Mouse (Mus musculus) midbrain, embryonic 16.5 days (tissue): ENCODE measurements at regions not wholly inside any gene's neighbourhood (a gene's known extent, or its start where the extent isn't known, plus 50 kb on each side); places are given as distances from the start of the nearest gene placed in this dataset.

Experiments
- ATAC-seq: fragments of 200-750 bp; cut with Nextera tagmentation; 2 replicates; pipeline ENCODE4 v1.8.0; 2017; ENCODE audit warnings: moderate TSS enrichment
- H3K27ac ChIP-seq: fragments of 300-500 bp; sonication (generic); 2 replicates; pipeline ENCODE4 v1.5.1; 2014; ENCODE audit warnings: mild to moderate bottlenecking, low read length, mixed read lengths
- H3K27me3 ChIP-seq: fragments of 300-500 bp; sonication (generic); 2 replicates; pipeline ENCODE4 v1.6.1; 2014; ENCODE audit warnings: low read depth, low read length, mixed read lengths; ENCODE audit not compliant: control insufficient read depth, insufficient read depth
- H3K36me3 ChIP-seq: fragments of 300-500 bp; sonication (generic); 2 replicates; pipeline ENCODE4 v1.6.1; 2014; ENCODE audit warnings: mild to moderate bottlenecking, low read length, moderate library complexity, mixed read lengths; ENCODE audit not compliant: control insufficient read depth, insufficient read depth
- H3K4me1 ChIP-seq: fragments of 300-500 bp; sonication (generic); 2 replicates; pipeline ENCODE4 v1.6.1; 2014; ENCODE audit warnings: mild to moderate bottlenecking, low read length, mixed read lengths; ENCODE audit not compliant: control insufficient read depth, insufficient read depth
- H3K4me2 ChIP-seq: fragments of 300-500 bp; sonication (generic); 2 replicates; pipeline ENCODE4 v1.6.1; 2014; ENCODE audit warnings: mild to moderate bottlenecking, low read length, mixed read lengths
- H3K4me3 ChIP-seq: fragments of 300-500 bp; sonication (generic); 2 replicates; pipeline ENCODE4 v1.5.1; 2014; ENCODE audit warnings: low read depth, mild to moderate bottlenecking, low read length, moderate library complexity, mixed read lengths
- H3K9ac ChIP-seq: fragments of 300-500 bp; sonication (generic); 2 replicates; pipeline ENCODE4 v1.6.1; 2014; ENCODE audit warnings: low read depth, low read length, mixed read lengths
- H3K9me3 ChIP-seq: fragments of 300-500 bp; sonication (generic); replicated peaks from 2 replicates; pipeline ENCODE4 v1.6.1; 2014; ENCODE audit warnings: mild to moderate bottlenecking, low read length, mixed read lengths; ENCODE audit not compliant: control insufficient read depth, poor library complexity, severe bottlenecking
- WGBS: fragments of 180-500 bp; shearing (Covaris S2); extraction: QIAGEN DNeasy Blood & Tissue Kit; methylation state at CpG from one replicate; pipeline ENCODE4 v1.1.7; 2014; 5-methylcytosine and 5-hydroxymethylcytosine counted together

DNA sequence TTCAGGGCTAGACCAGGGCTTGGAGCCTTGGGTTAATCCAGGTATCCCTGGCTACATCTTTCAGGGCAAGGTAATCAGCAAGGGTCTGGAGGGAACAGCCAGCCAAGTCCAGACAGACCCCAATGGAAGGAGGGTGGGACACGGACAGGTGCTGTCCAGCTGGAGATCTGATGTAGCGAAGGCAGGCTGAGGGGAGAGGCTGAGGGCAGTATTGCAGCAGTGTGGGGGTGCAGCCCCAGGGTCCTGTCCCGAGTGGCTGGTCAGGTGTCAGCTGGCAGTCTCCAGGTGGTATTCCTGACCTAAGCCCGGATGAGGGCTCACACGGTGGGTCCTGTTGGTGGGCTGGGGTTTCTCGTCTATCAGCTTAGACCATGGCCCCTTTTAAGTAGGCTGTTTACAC is 245.7 kb downstream of the Etnk1 start:
- 89% methylated on average over 6 of the region's 6 CpGs for WGBS
- Histone ChIP-seq H3K27me3 (no peaks in the 10 kb centered on the region), H3K27ac (no peak overlapping the region), H3K9ac (no peak overlapping the region), H3K4me1 (no peaks in the 10 kb centered on the region), H3K4me2 (no peak overlapping the region), H3K4me3 (no peak overlapping the region), H3K9me3 (no peaks in the 10 kb centered on the region), H3K36me3 (no peaks in the 10 kb centered on the region)
- ATAC-seq, result no peak

DNA sequence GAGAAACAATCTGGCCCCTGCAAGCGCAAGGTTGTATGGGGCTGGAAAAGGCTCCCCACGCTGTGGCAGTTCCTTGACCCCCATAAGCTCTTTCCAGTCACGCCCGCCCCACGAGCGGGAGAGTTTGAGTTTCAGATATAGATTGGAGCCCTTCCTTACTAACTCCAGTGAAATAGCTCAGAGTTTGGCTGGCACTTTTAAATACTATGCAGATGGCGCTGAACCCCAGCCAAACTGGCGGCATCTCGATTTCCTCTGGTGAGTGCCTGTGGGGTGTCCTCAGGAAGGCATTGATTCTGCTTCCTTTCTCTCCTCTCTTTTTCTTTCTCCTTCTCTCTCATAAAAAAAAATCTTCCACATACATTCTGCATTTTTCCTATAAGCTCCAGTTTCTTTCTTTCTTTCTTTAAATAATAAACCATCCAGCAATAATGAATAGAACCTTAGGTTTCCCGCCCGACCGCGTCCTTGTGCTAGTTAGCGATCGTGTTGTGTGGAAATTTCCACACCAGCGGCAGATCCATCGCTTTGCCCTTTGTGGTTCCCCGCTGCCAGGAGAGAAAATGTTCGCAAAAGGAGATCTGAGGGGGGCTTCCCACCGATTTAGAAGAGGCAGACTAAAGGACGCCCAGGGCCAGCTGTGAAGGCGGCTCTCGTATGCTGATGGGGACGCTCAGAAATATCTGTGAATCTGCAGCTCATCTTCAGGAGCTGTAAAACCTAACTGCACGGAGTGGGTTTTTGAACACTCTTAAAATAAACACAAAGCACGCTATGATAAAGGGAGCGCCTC is 247.8 kb downstream of the Etnk1 start:
- Histone ChIP-seq H3K4me1 (no peaks in the 10 kb centered on the region), H3K27ac (no peak overlapping the region), H3K9me3 (no peaks in the 10 kb centered on the region), H3K4me2 (no peak overlapping the region), H3K36me3 (no peaks in the 10 kb centered on the region), H3K4me3 (no peak overlapping the region), H3K27me3 (no peaks in the 10 kb centered on the region), H3K9ac (no peak overlapping the region)
- no peak for ATAC-seq
- WGBS, result 81% methylated on average over 27 of the region's 27 CpGs

GRCm38 (mm10) chr6:143415383-143415778 is 248.4 kb downstream of the Etnk1 start:
- H3K9me3 ChIP-seq, result no peaks in the 10 kb centered on the region
- 87% methylated on average over 12 of the region's 12 CpGs for WGBS
- no peaks in the 10 kb centered on the region for H3K36me3 ChIP-seq
- H3K4me2 ChIP-seq, result no peak overlapping the region
- no peak overlapping the region for H3K9ac ChIP-seq
- no peak for ATAC-seq
- no peak overlapping the region for H3K4me3 ChIP-seq
- no peak overlapping the region for H3K27ac ChIP-seq
- H3K4me1 ChIP-seq, result no peaks in the 10 kb centered on the region
- no peaks in the 10 kb centered on the region for H3K27me3 ChIP-seq

DNA sequence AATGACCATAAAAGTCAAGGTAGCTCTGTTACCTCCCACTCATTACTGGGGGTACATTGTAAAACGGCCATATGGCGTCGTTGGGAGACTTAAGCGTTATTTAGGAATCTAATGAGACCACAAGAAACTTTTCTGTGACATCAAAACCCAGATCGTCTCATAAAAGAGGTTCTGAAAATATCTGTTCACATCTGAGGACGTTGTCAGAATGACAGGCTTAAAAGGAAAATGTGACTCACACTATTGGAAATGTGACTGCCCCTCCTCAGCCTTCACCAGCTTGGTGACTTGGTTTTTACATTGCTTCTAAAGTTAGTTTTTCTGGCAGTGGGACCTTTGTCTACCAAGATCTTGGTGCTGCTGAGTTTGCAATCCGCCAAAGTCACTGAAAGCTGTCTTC is 252.9 kb downstream of the Etnk1 start:
- Histone ChIP-seq H3K27me3 (no peaks in the 10 kb centered on the region), H3K4me3 (no peak overlapping the region), H3K36me3 (no peaks in the 10 kb centered on the region), H3K4me1 (no peaks in the 10 kb centered on the region), H3K9ac (no peak overlapping the region), H3K27ac (no peak overlapping the region), H3K4me2 (no peak overlapping the region), H3K9me3 (no peaks in the 10 kb centered on the region)
- ATAC-seq, result no peak
- 90% methylated on average over 7 of the region's 7 CpGs for WGBS

DNA sequence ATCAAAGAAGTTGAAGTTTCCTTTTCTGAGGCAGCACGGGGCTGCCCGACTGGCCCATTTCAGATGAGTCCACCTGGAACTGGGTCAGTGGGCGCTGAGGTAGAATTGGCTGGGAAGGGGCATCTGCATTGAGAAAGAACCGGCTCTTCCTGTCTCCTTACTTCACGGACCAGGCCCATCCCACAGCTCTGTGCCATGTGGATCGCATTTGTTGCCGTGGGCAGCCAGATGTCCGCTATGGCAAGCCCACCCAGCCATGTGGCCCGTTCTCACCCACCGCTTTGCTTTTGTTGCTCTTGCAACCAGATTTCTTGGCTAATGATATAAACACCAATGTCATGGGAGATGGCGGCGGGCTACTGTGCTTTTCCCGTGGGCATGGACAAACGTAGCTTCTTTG is 256.0 kb downstream of the Etnk1 start:
- no peaks in the 10 kb centered on the region for H3K9me3 ChIP-seq
- H3K36me3 ChIP-seq, result no peaks in the 10 kb centered on the region
- ATAC-seq, result no peak
- H3K4me1 ChIP-seq, result no peaks in the 10 kb centered on the region
- no peak overlapping the region for H3K4me2 ChIP-seq
- no peaks in the 10 kb centered on the region for H3K27me3 ChIP-seq
- no peak overlapping the region for H3K9ac ChIP-seq
- WGBS, result 92% methylated on average over 14 of the region's 14 CpGs
- no peak overlapping the region for H3K4me3 ChIP-seq
- H3K27ac ChIP-seq, result no peak overlapping the region

DNA sequence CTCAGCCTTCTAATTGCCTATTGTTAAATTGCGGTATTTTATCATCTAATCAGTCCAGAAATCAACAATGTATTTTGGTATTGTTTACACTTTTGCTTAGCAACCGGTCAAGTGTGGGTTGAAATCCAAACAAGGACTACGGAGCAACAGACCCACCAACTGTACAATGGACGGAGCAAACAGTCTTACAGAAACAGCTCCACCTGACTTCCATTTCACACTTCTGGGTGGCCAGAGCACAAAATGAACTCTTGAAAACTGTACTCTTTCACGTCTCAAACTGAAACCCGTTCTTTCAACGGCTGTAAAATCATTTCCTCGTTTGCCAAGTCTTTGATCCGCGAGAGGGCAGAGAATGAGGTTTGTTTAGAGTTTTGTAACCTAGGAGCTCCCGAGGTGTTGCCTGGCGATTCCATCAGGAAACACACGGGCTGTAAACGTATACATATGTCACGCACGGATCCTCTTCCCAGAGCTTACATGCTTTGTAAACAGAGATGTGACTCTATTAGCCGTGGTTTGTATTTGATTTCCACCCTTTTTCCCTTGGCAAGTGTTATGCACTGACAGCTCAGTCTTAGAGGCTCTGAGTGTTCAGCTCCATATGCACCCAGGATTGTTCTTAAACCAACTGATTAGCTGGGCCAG is 258.3 kb downstream of the Etnk1 start:
- H3K27me3 ChIP-seq, result no peaks in the 10 kb centered on the region
- no peak for ATAC-seq
- H3K9ac ChIP-seq, result no peak overlapping the region
- no peaks in the 10 kb centered on the region for H3K36me3 ChIP-seq
- no peaks in the 10 kb centered on the region for H3K9me3 ChIP-seq
- H3K27ac ChIP-seq, result no peak overlapping the region
- no peaks in the 10 kb centered on the region for H3K4me1 ChIP-seq
- H3K4me3 ChIP-seq, result no peak overlapping the region
- no peak overlapping the region for H3K4me2 ChIP-seq
- 78% methylated on average over 17 of the region's 17 CpGs for WGBS

DNA sequence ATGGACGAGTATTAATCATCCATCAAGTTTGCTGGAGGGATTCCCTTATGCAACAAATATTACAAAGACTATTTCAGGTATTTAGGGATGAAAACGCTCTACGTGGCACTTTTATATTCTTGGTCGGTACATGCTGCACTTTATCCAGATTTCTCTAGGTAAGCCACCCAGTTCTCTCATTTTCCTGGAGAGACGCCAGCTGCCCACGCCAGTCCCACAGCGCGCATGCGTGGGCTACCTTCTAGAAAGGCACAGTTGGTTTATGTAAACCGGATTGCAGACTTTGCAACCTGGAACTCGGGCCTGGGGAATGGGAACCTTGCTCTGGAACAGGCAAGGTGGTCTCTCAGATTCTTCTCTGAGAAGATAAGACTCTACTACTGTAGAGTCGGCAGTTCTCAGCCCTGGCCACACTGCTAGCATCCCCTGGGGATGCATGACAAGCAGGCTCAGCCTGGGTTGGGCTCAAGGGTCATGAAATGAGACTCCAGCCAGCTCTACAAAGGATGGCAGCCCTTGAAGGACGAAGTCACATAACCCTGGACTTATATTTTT is 265.0 kb downstream of the Etnk1 start:
- Histone ChIP-seq H3K9me3 (no peaks in the 10 kb centered on the region), H3K36me3 (no peaks in the 10 kb centered on the region), H3K27me3 (no peaks in the 10 kb centered on the region), H3K4me1 (peaks cover 3% of the 10 kb centered on the region; the same call in 1 of the 2 replicates), H3K4me3 (no peak overlapping the region), H3K27ac (no peak overlapping the region), H3K9ac (no peak overlapping the region), H3K4me2 (no peak overlapping the region)
- no peak for ATAC-seq
- 89% methylated on average over 13 of the region's 13 CpGs for WGBS

DNA sequence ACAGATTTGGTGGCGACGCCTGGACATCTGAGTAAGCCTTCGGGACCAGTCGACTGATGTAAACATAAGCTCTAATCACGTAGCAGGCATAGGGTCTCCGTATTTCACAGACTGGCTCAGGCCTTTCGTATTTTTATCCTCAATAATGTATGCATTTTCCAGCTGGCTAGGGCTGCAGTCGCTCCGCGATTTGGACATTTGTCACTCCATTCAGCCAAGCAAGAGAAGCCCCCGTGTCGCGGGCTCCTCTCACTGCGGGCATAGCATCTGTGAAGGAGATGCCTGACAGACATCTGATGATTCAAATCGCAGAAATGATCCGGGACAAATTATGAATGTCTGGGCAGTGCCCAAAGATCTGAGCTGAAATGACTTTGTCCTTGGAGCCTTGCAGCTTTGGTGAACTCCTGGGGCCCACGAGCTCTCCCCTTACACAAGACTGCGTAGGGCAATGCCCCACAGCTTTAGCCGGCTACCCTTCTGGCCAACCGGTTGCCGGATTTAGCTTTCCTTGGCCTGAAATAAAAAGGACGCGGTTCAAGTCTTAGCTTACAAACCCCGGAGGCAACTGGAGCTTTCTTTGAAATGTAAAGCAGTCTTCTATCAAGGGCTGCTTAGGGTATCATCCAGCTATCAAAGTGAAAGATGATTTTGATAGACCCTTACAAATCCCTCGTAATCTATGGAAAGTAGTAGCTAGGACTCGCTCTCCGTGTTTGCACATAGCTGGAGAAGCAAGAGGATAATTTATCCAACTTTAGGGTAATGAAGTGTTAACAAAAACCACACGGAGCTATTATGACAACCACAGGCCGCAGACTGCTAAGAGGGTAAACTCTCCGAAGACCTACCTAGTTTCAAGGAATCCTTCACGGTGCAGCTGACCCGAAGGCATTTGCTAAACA is 270.6 kb downstream of the Etnk1 start:
- H3K27ac ChIP-seq, result peak overlapping the region; percentile 53; the same call in 1 of the 2 replicates
- H3K36me3 ChIP-seq, result no peaks in the 10 kb centered on the region
- peaks cover 11% of the 10 kb centered on the region for H3K4me1 ChIP-seq
- no peaks in the 10 kb centered on the region for H3K27me3 ChIP-seq
- no peak overlapping the region for H3K4me3 ChIP-seq
- no peaks in the 10 kb centered on the region for H3K9me3 ChIP-seq
- peak overlapping the region; percentile 22; the same call in 1 of the 2 replicates for H3K9ac ChIP-seq
- peak overlapping the region; percentile 47 for H3K4me2 ChIP-seq
- 25% methylated on average over 32 of the region's 32 CpGs for WGBS
- peak; percentile 49 for ATAC-seq
